Mouse (Mus musculus) olfactory bulb, adult 2 months (tissue): ENCODE results near the gene Prune2.

ENCODE experiments used
- CTCF ChIP-seq: fragments of 200-500 bp; IDR thresholded peaks from 2 replicates; pipeline ENCODE4 v1.5.1; 2012; ENCODE audit warnings: low read depth, mild to moderate bottlenecking, low read length, moderate library complexity; ENCODE audit not compliant: insufficient read depth
- POLR2A ChIP-seq: fragments of 200-500 bp; IDR thresholded peaks from 2 replicates; pipeline ENCODE4 v1.6.1; 2012; ENCODE audit warnings: mild to moderate bottlenecking, low read depth, low read length, moderate library complexity; ENCODE audit not compliant: insufficient read depth

DNA sequence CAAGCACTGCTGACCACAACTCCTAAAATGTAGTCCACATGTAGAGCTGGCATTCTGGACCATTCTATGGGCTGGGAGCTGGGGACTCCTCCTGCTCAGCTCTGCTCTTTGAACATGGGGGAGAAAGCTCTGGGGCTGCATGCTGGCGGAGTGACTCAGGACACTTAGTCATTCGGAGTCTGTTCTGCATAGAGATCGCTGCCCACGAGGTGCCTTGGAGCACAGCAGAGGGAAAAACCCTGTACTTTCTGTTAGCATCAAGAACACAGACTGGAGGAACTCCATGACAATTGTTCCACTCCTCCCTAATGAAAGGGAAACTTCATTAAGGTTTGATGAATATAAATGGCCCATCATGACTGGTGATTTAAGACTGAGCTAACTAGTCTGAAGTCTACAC lies 68.8 kb downstream of the Prune2 start:
- TF ChIP-seq POLR2A (no peak), CTCF (no peak)
